Mouse (Mus musculus): ENCODE data around the gene Mxra8. TPM values are rescaled to one million over a fixed set of nuclear protein-coding genes. Genes with fewer than 3 reads are reported as not detected.

Gene Mxra8
- polyA plus RNA-seq, 1 experiment: 1,263 TPM

- DNase-seq: no peak
- peaks cover 21% of the 10 kb centered on the region for H3K4me1 ChIP-seq (ENCODE audit: control insufficient read depth, insufficient read depth, low read length)
- no peak overlapping the region for H3K4me3 ChIP-seq (replicated peaks; ENCODE audit: extremely low read depth, low read depth, low read length)
- 89% methylated on average over 5 of the region's 5 CpGs for WGBS
- TF ChIP-seq POLR2A (IDR thresholded peaks at IDR 0.05; ENCODE audit: borderline replicate concordance, extremely low read depth, low read depth, low read length) (no peak), CTCF (IDR thresholded peaks at IDR 0.05; ENCODE audit: insufficient read depth, low read length) (no peak)
Measured at GRCm38 (mm10) chr4:155843231-155843630, 3.8 kb downstream of the Mxra8 start.

DNA sequence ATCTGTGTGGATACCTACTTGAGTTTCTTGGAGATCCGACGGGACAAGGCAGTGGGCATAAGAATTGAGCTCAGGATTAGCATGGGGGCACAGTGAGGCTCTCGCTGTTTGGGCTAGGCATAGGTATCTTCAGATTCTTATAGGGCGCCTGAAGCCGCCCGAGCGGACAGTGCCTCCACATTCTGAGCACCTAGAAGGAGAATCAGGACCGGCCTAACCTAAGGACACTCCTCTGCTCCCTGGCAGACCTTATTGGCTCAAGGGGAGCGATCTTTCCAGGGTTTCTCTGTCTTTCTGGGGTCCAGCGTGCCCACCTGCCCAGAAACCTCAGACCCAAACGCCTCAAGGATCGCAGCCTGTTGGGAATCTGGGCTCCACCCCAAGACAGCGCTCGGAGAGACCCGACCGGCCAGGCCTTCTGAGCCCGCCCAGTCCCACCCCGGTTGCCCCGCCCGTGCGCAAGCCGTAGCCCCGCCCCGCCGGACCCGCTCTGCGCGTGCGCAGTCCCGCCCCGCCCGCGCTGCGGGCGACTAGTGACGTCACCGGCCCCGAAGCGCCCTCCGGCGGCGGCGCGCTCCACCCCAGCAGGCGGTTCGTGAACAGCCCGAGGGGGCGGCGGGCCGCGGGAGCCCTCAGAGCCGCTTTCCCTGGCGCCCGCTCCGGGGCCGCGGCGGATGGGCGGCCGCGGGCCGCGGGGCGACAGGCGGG is 7.5 kb downstream of the Mxra8 start, which contains the start of gene Dvl1:
Dvl1 (plus strand) TSS at position 532 of the 708 bp plus-strand sequence.
- TF ChIP-seq POLR2A (IDR thresholded peaks at IDR 0.05; ENCODE audit: borderline replicate concordance, extremely low read depth, low read depth, low read length): peak; percentile 87
- TF ChIP-seq CTCF (IDR thresholded peaks at IDR 0.05; ENCODE audit: insufficient read depth, low read length): no peak
- DNase-seq: peak; percentile 94
- WGBS: 3% methylated on average over 62 of the region's 65 CpGs
- H3K4me1 ChIP-seq (ENCODE audit: control insufficient read depth, insufficient read depth, low read length): peaks cover 19% of the 10 kb centered on the region
- peak within 1 kb of the TSS; percentile 83 for H3K4me3 ChIP-seq (replicated peaks; ENCODE audit: extremely low read depth, low read depth, low read length)

DNA sequence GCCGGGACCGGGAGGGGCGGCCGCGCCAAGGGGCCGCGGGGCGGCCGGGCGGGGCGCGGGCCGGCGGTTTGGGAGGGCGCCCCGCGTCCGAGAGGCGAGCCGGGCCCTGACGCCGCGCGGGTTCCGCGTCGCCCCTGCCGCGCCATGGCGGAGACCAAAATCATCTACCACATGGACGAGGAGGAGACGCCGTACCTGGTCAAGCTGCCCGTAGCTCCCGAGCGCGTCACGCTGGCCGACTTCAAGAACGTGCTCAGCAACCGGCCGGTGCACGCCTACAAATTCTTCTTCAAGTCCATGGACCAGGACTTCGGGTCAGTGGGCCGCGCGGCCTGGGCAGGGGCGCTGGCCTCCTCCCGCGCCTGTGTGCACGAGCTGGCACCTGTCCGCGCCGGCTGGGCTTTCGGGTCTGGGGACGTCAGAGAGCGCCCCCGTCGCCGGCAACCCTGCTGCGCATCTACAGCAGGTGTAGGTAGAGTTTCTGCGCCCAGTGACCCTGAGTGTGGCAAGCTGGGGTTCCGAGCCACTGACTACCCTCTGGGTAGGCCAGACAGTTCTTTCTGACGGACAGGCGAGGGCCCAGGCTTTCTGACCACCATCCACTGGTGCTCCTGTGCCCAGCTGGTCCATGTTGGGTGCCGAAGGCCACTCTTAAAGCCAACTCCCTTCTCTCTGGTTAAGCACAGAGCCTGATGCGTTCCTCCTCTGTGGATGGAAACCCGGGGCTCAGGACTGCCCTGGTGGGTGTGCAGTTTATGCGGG is 8.3 kb downstream of the Mxra8 start:
- H3K4me3 ChIP-seq (replicated peaks; ENCODE audit: extremely low read depth, low read depth, low read length): peak overlapping the region; percentile 83
- H3K4me1 ChIP-seq (ENCODE audit: control insufficient read depth, insufficient read depth, low read length): peaks cover 19% of the 10 kb centered on the region
- WGBS: 1% methylated on average over 68 of the region's 69 CpGs
- DNase-seq: peak; percentile 56
- no peak for TF ChIP-seq POLR2A (IDR thresholded peaks at IDR 0.05; ENCODE audit: borderline replicate concordance, extremely low read depth, low read depth, low read length)
- no peak for TF ChIP-seq CTCF (IDR thresholded peaks at IDR 0.05; ENCODE audit: insufficient read depth, low read length)

GRCm38 (mm10) chr4:155848434-155849095 is 9.1 kb downstream of the Mxra8 start:
- peaks cover 19% of the 10 kb centered on the region for H3K4me1 ChIP-seq (ENCODE audit: control insufficient read depth, insufficient read depth, low read length)
- H3K4me3 ChIP-seq (replicated peaks; ENCODE audit: extremely low read depth, low read depth, low read length): peak overlapping the region; percentile 3
- no peak for DNase-seq
- no peak for TF ChIP-seq POLR2A (IDR thresholded peaks at IDR 0.05; ENCODE audit: borderline replicate concordance, extremely low read depth, low read depth, low read length)
- TF ChIP-seq CTCF (IDR thresholded peaks at IDR 0.05; ENCODE audit: insufficient read depth, low read length): no peak
- 56% methylated on average over 7 of the region's 7 CpGs for WGBS

GRCm38 (mm10) chr4:155849391-155849790 is 9.9 kb downstream of the Mxra8 start:
- WGBS: 84% methylated on average over 2 of the region's 2 CpGs
- no peak for DNase-seq
- Histone ChIP-seq H3K4me1 (ENCODE audit: control insufficient read depth, insufficient read depth, low read length) (peaks cover 19% of the 10 kb centered on the region), H3K4me3 (replicated peaks; ENCODE audit: extremely low read depth, low read depth, low read length) (no peak overlapping the region)
- TF ChIP-seq POLR2A (IDR thresholded peaks at IDR 0.05; ENCODE audit: borderline replicate concordance, extremely low read depth, low read depth, low read length) (no peak), CTCF (IDR thresholded peaks at IDR 0.05; ENCODE audit: insufficient read depth, low read length) (no peak)

DNA sequence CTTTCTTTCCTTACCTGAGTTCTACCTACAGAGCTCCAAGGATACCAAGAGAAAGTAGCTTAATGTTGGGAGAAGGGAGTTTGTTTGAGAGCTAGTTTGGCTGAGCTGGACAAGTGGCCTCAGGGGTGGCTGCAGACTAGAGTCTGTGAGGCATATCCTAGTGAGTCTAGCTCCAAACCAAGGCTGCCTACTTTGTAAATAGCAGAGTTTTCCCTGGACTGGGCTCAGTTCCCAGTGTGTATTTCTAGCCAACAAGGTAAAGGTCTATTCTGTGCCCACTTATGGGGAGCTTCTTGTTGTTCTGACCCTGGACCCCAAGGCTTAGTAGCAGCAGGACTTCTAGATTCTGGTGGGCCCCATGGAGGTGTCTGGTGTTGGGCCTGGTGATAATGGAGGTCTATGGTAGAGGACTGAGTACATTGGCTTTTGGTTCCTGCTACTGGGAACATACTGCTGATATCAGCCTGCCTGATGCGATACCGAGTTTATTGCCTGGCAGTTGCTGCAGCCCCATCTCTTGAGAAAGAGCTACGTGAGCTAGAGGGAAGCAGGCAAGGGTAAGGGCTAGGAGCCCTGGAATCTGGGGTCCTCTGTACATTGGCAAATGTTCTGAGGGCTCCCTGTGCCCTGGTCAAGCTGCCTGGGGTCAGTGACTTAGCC is 10.4 kb downstream of the Mxra8 start:
- Histone ChIP-seq H3K4me1 (ENCODE audit: control insufficient read depth, insufficient read depth, low read length) (peaks cover 19% of the 10 kb centered on the region), H3K4me3 (replicated peaks; ENCODE audit: extremely low read depth, low read depth, low read length) (no peak overlapping the region)
- 85% methylated on average over 3 of the region's 3 CpGs for WGBS
- DNase-seq: no peak
- TF ChIP-seq POLR2A (IDR thresholded peaks at IDR 0.05; ENCODE audit: borderline replicate concordance, extremely low read depth, low read depth, low read length) (no peak), CTCF (IDR thresholded peaks at IDR 0.05; ENCODE audit: insufficient read depth, low read length) (no peak)

DNA sequence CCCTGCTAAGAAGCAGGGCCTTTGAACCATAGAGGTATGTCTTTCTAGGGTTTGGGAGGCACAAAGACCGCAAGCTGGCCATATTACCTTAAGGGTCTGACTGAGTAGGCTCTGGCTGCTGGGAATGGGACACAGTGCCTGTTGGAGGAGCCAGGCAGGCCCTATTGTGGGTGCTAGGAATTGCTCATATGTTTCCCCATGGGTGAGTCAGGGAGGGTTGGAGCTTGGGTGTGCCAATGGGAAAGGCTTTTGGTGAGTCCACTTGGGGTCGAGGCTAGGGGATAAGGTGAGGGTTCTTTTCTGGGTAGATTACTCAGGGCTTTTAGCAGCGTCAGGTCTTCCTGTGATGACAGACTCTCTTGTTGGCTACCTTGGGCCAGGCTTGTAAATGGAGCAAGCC is 11.9 kb downstream of the Mxra8 start:
- TF ChIP-seq CTCF (IDR thresholded peaks at IDR 0.05; ENCODE audit: insufficient read depth, low read length): no peak
- TF ChIP-seq POLR2A (IDR thresholded peaks at IDR 0.05; ENCODE audit: borderline replicate concordance, extremely low read depth, low read depth, low read length): no peak
- WGBS: 85% methylated on average over 3 of the region's 3 CpGs
- no peak for DNase-seq
- H3K4me3 ChIP-seq (replicated peaks; ENCODE audit: extremely low read depth, low read depth, low read length): no peak overlapping the region
- H3K4me1 ChIP-seq (ENCODE audit: control insufficient read depth, insufficient read depth, low read length): peaks cover 19% of the 10 kb centered on the region

DNA sequence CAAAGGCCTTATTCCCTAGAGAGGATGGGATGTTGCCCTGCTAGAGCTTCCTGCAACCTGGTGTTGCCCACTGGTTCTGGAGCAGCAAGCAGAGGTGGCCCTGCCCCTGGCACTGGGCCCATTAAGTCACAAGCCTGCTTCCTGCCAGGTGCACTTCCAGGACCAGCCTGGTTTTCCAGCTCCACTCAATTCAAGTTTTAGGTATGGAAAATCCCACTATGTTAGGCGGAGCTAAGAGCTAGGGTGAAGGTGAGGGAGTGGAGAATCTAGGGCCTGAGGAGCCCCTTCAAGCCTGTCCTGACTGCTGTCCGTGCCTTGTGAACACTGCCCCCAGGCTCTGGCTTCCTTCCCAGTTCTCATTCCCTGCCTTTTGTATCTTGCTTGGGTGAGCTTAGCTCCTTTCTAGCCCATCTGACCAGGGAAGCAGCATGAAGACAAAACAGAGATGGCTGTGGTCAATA is 12.5 kb downstream of the Mxra8 start:
- DNase-seq: peak; percentile 23
- TF ChIP-seq CTCF (IDR thresholded peaks at IDR 0.05; ENCODE audit: insufficient read depth, low read length): no peak
- TF ChIP-seq POLR2A (IDR thresholded peaks at IDR 0.05; ENCODE audit: borderline replicate concordance, extremely low read depth, low read depth, low read length): no peak
- no peak overlapping the region for H3K4me3 ChIP-seq (replicated peaks; ENCODE audit: extremely low read depth, low read depth, low read length)
- WGBS: 49% methylated on average over 2 of the region's 2 CpGs
- peaks cover 14% of the 10 kb centered on the region for H3K4me1 ChIP-seq (ENCODE audit: control insufficient read depth, insufficient read depth, low read length)

GRCm38 (mm10) chr4:155853421-155853820 is 13.9 kb downstream of the Mxra8 start:
- WGBS: 92% methylated on average over 9 of the region's 9 CpGs
- TF ChIP-seq CTCF (IDR thresholded peaks at IDR 0.05; ENCODE audit: insufficient read depth, low read length) (no peak), POLR2A (IDR thresholded peaks at IDR 0.05; ENCODE audit: borderline replicate concordance, extremely low read depth, low read depth, low read length) (no peak)
- no peak for DNase-seq
- H3K4me3 ChIP-seq (replicated peaks; ENCODE audit: extremely low read depth, low read depth, low read length): no peak overlapping the region
- H3K4me1 ChIP-seq (ENCODE audit: control insufficient read depth, insufficient read depth, low read length): peaks cover 10% of the 10 kb centered on the region; the same call in 1 of the 2 replicates

Data from lung, adult 2 months (tissue).